Mouse (Mus musculus) lung, postnatal 0 days (tissue): Measurements from ENCODE around the gene Cebpg.
A peak's percentile ranks its signal among the peaks of the same experiment; 100 is the strongest.

Source experiments
- CTCF ChIP-seq: IDR thresholded peaks from 2 replicates; pipeline ENCODE4 v1.5.1; 2016; ENCODE audit warnings: antibody characterized with exemption, mild to moderate bottlenecking
- EP300 ChIP-seq: IDR thresholded peaks from 2 replicates; pipeline ENCODE4 v1.6.1; 2016; ENCODE audit warnings: antibody characterized with exemption, mild to moderate bottlenecking, control low read depth

GRCm38 (mm10) chr7:35026838-35027291 lies 29.5 kb downstream of the Cebpg start:
- TF ChIP-seq EP300 = 0 out of 2 replicates have a peak, but pooled peaks have one; percentile 10
- peak; percentile 75 for TF ChIP-seq CTCF
